Mouse (Mus musculus) gastrocnemius, adult 8-10 months (tissue): ENCODE measurements at regions not wholly inside any gene's neighbourhood (a gene's known extent, or its start where the extent isn't known, plus 50 kb on each side); places are given as distances from the start of the nearest gene placed in this dataset.

Experiments used
- DNase-seq, 2 experiments: peaks; one replicate each; pipeline ENCODE4 v3.0.0; 2022; ENCODE audit warnings: low spot score in 2 of 2

- no peak for DNase-seq
Observed at GRCm38 (mm10) chr10:111419375-111420194, 53.4 kb upstream of the Nap1l1 start.

GRCm38 (mm10) chr10:111420195-111420838 is 52.7 kb upstream of the Nap1l1 start:
- no peak for DNase-seq

GRCm38 (mm10) chr10:111422057-111422456 is 51.0 kb upstream of the Nap1l1 start:
- DNase-seq: no peak

GRCm38 (mm10) chr10:111422649-111423048 is 50.4 kb upstream of the Nap1l1 start:
- no peak for DNase-seq
